Mouse (Mus musculus) embryonic facial prominence, embryonic 14.5 days (tissue): ENCODE measurements around the gene Gpr3. TPM values are rescaled to one million over a fixed set of nuclear protein-coding genes. Genes with fewer than 3 reads are reported as not detected.

Experiments
- ATAC-seq: fragments of 200-750 bp; cut with Nextera tagmentation; 2 replicates; pipeline ENCODE4 v1.8.0; 2017; ENCODE audit warnings: low read depth, moderate number of reproducible peaks, moderate TSS enrichment
- DNase-seq: peaks from one replicate; pipeline ENCODE4 v3.0.0-alpha.2; 2015; ENCODE audit warnings: low spot score
- H3K27ac ChIP-seq: fragments of 300-500 bp; sonication (generic); replicated peaks from 2 replicates; pipeline ENCODE4 v1.5.1; 2014; ENCODE audit warnings: low read depth, mild to moderate bottlenecking, low read length, moderate library complexity
- H3K27me3 ChIP-seq: fragments of 300-500 bp; sonication (generic); replicated peaks from 2 replicates; pipeline ENCODE4 v1.6.1; 2014; ENCODE audit warnings: low read length; ENCODE audit not compliant: control insufficient read depth, insufficient read depth
- H3K36me3 ChIP-seq: fragments of 300-500 bp; sonication (generic); 2 replicates; pipeline ENCODE4 v1.6.1; 2014; ENCODE audit warnings: low read length, mixed read lengths; ENCODE audit not compliant: control insufficient read depth, insufficient read depth
- H3K4me1 ChIP-seq: fragments of 300-500 bp; sonication (generic); 2 replicates; pipeline ENCODE4 v1.6.1; 2014; ENCODE audit warnings: antibody characterized with exemption, low read length; ENCODE audit not compliant: control insufficient read depth, insufficient read depth
- H3K4me2 ChIP-seq: fragments of 300-500 bp; sonication (generic); 2 replicates; pipeline ENCODE4 v1.6.1; 2014; ENCODE audit warnings: low read depth, mild to moderate bottlenecking, low read length, moderate library complexity, mixed read lengths
- H3K4me3 ChIP-seq: fragments of 300-500 bp; sonication (generic); 2 replicates; pipeline ENCODE4 v1.5.1; 2014; ENCODE audit warnings: low read depth, mild to moderate bottlenecking, low read length
- H3K9ac ChIP-seq: fragments of 300-500 bp; sonication (generic); 2 replicates; pipeline ENCODE4 v1.6.1; 2014; ENCODE audit warnings: low read depth, mild to moderate bottlenecking, low read length, moderate library complexity, mixed read lengths
- H3K9me3 ChIP-seq: fragments of 300-500 bp; sonication (generic); 2 replicates; pipeline ENCODE4 v1.6.1; 2016; ENCODE audit warnings: low read length; ENCODE audit not compliant: control insufficient read depth
- WGBS: fragments of 180-500 bp; shearing (Covaris S2); extraction: QIAGEN DNeasy Blood & Tissue Kit; methylation state at CpG from one replicate; pipeline ENCODE4 v1.1.7; 2014; 5-methylcytosine and 5-hydroxymethylcytosine counted together
- polyA plus RNA-seq: library from polyadenylated mRNA; unstranded; fragments of >200 nt; fragmentation: Nextera tagmentation; extraction: Ambion mirVana; gene quantifications from 2 replicates; pipeline ENCODE4 v1.2.1, GENCODE M21; 2014

Gene Gpr3
- polyA plus RNA-seq, 1 experiment from 2014 or later = 0.19 TPM

GRCm38 (mm10) chr4:133212562-133213267, 379 bp upstream of the Gpr3 start:
- 2% methylated on average over 42 of the region's 44 CpGs for WGBS
- H3K27ac ChIP-seq = no peak overlapping the region
- peak overlapping the region; percentile 67 for H3K9ac ChIP-seq
- DNase-seq (peak; percentile 86), ATAC-seq (peak; percentile 88)
- H3K4me3 ChIP-seq = peak overlapping the region; percentile 62
- H3K27me3 ChIP-seq = peaks cover 20% of the 10 kb centered on the region
- H3K4me1 ChIP-seq = peaks cover 13% of the 10 kb centered on the region
- H3K9me3 ChIP-seq = no peaks in the 10 kb centered on the region
- no peaks in the 10 kb centered on the region for H3K36me3 ChIP-seq
- peak overlapping the region; percentile 100 for H3K4me2 ChIP-seq

GRCm38 (mm10) chr4:133210788-133211390, 1.4 kb downstream of the Gpr3 start:
- H3K4me2 ChIP-seq = no peak overlapping the region
- H3K4me3 ChIP-seq = no peak overlapping the region
- ATAC-seq (no peak), DNase-seq (no peak)
- no peaks in the 10 kb centered on the region for H3K36me3 ChIP-seq
- H3K27me3 ChIP-seq = peaks cover 20% of the 10 kb centered on the region
- 92% methylated on average over 19 of the region's 19 CpGs for WGBS
- H3K4me1 ChIP-seq = peaks cover 13% of the 10 kb centered on the region
- H3K27ac ChIP-seq = no peak overlapping the region
- no peak overlapping the region for H3K9ac ChIP-seq
- H3K9me3 ChIP-seq = no peaks in the 10 kb centered on the region

GRCm38 (mm10) chr4:133210023-133210787, 2.1 kb downstream of the Gpr3 start:
- ATAC-seq (no peak), DNase-seq (no peak)
- 91% methylated on average over 23 of the region's 24 CpGs for WGBS
- no peak overlapping the region for H3K27ac ChIP-seq
- no peak overlapping the region for H3K4me2 ChIP-seq
- no peak overlapping the region for H3K9ac ChIP-seq
- H3K4me3 ChIP-seq = no peak overlapping the region
- H3K36me3 ChIP-seq = no peaks in the 10 kb centered on the region
- H3K4me1 ChIP-seq = peaks cover 13% of the 10 kb centered on the region
- H3K27me3 ChIP-seq = peaks cover 20% of the 10 kb centered on the region
- no peaks in the 10 kb centered on the region for H3K9me3 ChIP-seq

- Histone ChIP-seq H3K4me3 (no peak overlapping the region), H3K27ac (no peak overlapping the region), H3K4me2 (no peak overlapping the region), H3K36me3 (no peaks in the 10 kb centered on the region), H3K27me3 (peaks cover 19% of the 10 kb centered on the region), H3K4me1 (peaks cover 13% of the 10 kb centered on the region), H3K9me3 (no peaks in the 10 kb centered on the region), H3K9ac (no peak overlapping the region)
- DNase-seq = no peak
- ATAC-seq = no peak
- WGBS = 2% methylated on average over 11 of the region's 11 CpGs
Measured at GRCm38 (mm10) chr4:133209366-133209765, 3.0 kb downstream of the Gpr3 start.

GRCm38 (mm10) chr4:133204379-133204778, 8.0 kb downstream of the Gpr3 start:
- H3K9me3 ChIP-seq = no peaks in the 10 kb centered on the region
- H3K27ac ChIP-seq = peak overlapping the region; percentile 16
- no peak overlapping the region for H3K4me3 ChIP-seq
- H3K27me3 ChIP-seq = no peaks in the 10 kb centered on the region
- H3K9ac ChIP-seq = no peak overlapping the region
- H3K4me1 ChIP-seq = peaks cover 20% of the 10 kb centered on the region
- no peaks in the 10 kb centered on the region for H3K36me3 ChIP-seq
- WGBS = 32% methylated on average over 7 of the region's 7 CpGs
- H3K4me2 ChIP-seq = no peak overlapping the region
- DNase-seq = no peak
- no peak for ATAC-seq

- Histone ChIP-seq H3K4me3 (no peak overlapping the region), H3K27ac (no peak overlapping the region), H3K27me3 (no peaks in the 10 kb centered on the region), H3K9me3 (no peaks in the 10 kb centered on the region), H3K36me3 (no peaks in the 10 kb centered on the region), H3K4me1 (peaks cover 27% of the 10 kb centered on the region), H3K9ac (no peak overlapping the region), H3K4me2 (no peak overlapping the region)
- WGBS = 54% methylated on average over 3 of the region's 3 CpGs
- ATAC-seq = no peak
- DNase-seq = no peak
Measured at GRCm38 (mm10) chr4:133203591-133203990, 8.7 kb downstream of the Gpr3 start.

GRCm38 (mm10) chr4:133202254-133202653, 10.1 kb downstream of the Gpr3 start:
- no peaks in the 10 kb centered on the region for H3K27me3 ChIP-seq
- peaks cover 40% of the 10 kb centered on the region for H3K4me1 ChIP-seq
- H3K9ac ChIP-seq = no peak overlapping the region
- H3K4me2 ChIP-seq = no peak overlapping the region
- ATAC-seq = no peak
- H3K36me3 ChIP-seq = peaks cover 1% of the 10 kb centered on the region; the same call in 1 of the 2 replicates
- H3K9me3 ChIP-seq = no peaks in the 10 kb centered on the region
- WGBS = 91% methylated on average over 3 of the region's 3 CpGs
- no peak overlapping the region for H3K27ac ChIP-seq
- no peak overlapping the region for H3K4me3 ChIP-seq
- no peak for DNase-seq

GRCm38 (mm10) chr4:133201006-133201771, 11.1 kb downstream of the Gpr3 start:
- H3K27me3 ChIP-seq = no peaks in the 10 kb centered on the region
- no peak overlapping the region for H3K4me3 ChIP-seq
- peaks cover 50% of the 10 kb centered on the region for H3K4me1 ChIP-seq
- no peaks in the 10 kb centered on the region for H3K9me3 ChIP-seq
- WGBS = 67% methylated on average over 7 of the region's 8 CpGs
- H3K9ac ChIP-seq = peak overlapping the region; percentile 31; the same call in 1 of the 2 replicates
- no peak overlapping the region for H3K4me2 ChIP-seq
- ATAC-seq (peak; percentile 35), DNase-seq (peak; percentile 68)
- H3K27ac ChIP-seq = peak overlapping the region; percentile 80
- peaks cover 12% of the 10 kb centered on the region for H3K36me3 ChIP-seq
